Mouse (Mus musculus): ENCODE measurements around the gene Mfng. TPM values are rescaled to one million over a fixed set of nuclear protein-coding genes. Genes with fewer than 3 reads are reported as not detected.

The Mfng gene
- polyA plus RNA-seq, 1 experiment from 2014 or later = 34.9 TPM

DNA sequence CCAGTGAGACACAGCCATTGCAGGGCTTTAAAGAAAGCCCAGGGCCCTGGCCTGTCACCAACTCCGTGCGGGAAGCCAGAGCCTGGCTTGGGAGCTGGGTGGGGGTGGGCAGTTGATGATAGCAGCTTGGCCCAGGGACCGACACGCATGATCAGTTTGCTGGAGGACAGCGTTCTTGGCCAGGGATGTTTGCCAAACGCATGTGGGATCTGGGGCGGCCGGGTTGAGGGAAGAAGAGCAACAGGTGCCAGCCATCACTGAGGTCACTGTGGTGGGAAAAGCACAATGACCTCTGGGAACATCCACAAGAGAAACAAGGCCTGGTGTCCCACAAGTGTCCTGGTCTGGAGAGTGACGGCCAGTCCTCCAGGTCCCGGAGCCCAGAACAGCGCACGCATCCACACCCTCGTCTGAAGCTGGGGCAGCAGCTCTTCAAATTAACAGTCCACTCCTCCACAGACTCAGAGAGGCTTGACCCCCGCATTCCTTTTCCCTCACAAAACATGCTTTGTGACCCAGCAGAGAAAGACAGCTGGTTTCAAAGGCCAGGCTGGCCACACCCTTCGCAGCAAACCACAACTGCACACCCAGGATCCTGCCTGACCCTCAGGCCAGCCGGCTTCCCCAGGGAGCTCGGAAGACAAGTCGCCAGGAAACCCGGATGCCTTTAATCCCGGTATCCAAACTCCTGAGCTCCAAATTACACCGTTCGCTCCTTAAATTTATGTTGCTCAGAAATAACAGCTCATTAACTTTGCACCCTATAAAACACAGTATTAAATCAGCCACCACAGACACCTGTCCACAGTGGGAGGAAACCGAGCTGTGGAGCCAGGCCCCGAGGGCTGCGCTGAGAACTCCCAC is 23.2 kb upstream of the Mfng start:
- H3K27ac ChIP-seq (ENCODE audit: low read depth, low read length) = no peak overlapping the region
- peaks cover 5% of the 10 kb centered on the region; the same call in 1 of the 2 replicates for H3K4me1 ChIP-seq (ENCODE audit: control insufficient read depth, insufficient read depth, low read length)
- H3K27me3 ChIP-seq (ENCODE audit: control insufficient read depth, insufficient read depth, low read length) = peaks cover 2% of the 10 kb centered on the region
- no peak overlapping the region for H3K4me3 ChIP-seq (ENCODE audit: low read depth, low read length)
- H3K4me2 ChIP-seq (ENCODE audit: low read depth) = no peak overlapping the region
- DNase-seq (ENCODE audit: low spot score) = no peak
- H3K9ac ChIP-seq (ENCODE audit: low read length) = no peak overlapping the region
- no peaks in the 10 kb centered on the region for H3K36me3 ChIP-seq (ENCODE audit: control insufficient read depth, insufficient read depth, low read length)
- WGBS = 42% methylated on average over 25 of the region's 25 CpGs
- no peaks in the 10 kb centered on the region for H3K9me3 ChIP-seq (ENCODE audit: control insufficient read depth, low read length)
- ATAC-seq (ENCODE audit: insufficient read depth, low FRiP score, low TSS enrichment) = no peak

DNA sequence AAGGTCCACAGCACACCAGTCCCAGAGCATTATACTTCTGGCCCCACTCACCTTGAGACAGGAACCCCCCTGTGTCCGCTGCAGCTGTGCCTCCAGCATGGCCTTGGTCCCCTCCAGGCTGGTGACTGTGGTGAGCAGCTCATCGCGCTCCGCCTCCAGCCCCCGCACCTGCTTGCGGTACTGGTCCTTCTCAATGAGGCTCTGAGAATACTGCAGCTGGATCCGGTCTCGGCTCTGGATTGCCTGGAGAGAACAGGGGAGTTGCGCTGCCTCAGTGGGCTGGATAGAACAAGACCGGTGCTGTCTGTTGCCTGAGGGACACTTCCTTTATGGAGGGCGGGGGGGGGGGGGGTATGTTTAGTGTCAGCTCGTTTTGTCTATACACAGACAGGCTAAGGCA is 17.7 kb upstream of the Mfng start:
- Histone ChIP-seq H3K4me1 (ENCODE audit: control insufficient read depth, insufficient read depth, low read length) (no peaks in the 10 kb centered on the region), H3K4me3 (ENCODE audit: low read depth, low read length) (no peak overlapping the region), H3K27ac (ENCODE audit: low read depth, low read length) (no peak overlapping the region), H3K4me2 (ENCODE audit: low read depth) (no peak overlapping the region), H3K9me3 (ENCODE audit: control insufficient read depth, low read length) (no peaks in the 10 kb centered on the region), H3K36me3 (ENCODE audit: control insufficient read depth, insufficient read depth, low read length) (no peaks in the 10 kb centered on the region), H3K27me3 (ENCODE audit: control insufficient read depth, insufficient read depth, low read length) (no peaks in the 10 kb centered on the region), H3K9ac (ENCODE audit: low read length) (no peak overlapping the region)
- no peak for DNase-seq (ENCODE audit: low spot score)
- ATAC-seq (ENCODE audit: insufficient read depth, low FRiP score, low TSS enrichment) = no peak
- 83% methylated on average over 12 of the region's 12 CpGs for WGBS

DNA sequence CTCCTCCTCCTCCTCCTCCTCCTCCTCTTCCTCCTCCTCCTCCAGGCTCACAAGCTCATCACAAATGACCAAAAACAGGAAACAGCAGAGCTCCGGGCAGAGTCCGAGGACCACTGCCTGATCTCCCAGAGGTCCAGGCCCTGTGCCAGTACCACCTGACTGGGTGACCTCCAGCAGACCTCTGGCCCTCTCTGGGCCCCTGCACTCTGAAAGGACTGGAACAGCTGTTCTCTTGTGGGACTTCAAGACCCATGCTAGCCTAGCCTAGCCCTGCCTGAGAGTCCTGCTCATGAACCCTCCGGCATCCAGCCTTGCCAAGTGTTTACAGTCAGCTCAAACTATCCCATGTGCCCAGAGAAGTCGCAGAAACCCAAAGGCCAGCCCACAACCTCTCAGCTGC is 17.2 kb upstream of the Mfng start:
- WGBS = 63% methylated on average over 4 of the region's 4 CpGs
- H3K27me3 ChIP-seq (ENCODE audit: control insufficient read depth, insufficient read depth, low read length) = no peaks in the 10 kb centered on the region
- H3K9ac ChIP-seq (ENCODE audit: low read length) = no peak overlapping the region
- DNase-seq (ENCODE audit: low spot score) = no peak
- H3K9me3 ChIP-seq (ENCODE audit: control insufficient read depth, low read length) = no peaks in the 10 kb centered on the region
- H3K4me1 ChIP-seq (ENCODE audit: control insufficient read depth, insufficient read depth, low read length) = no peaks in the 10 kb centered on the region
- no peaks in the 10 kb centered on the region for H3K36me3 ChIP-seq (ENCODE audit: control insufficient read depth, insufficient read depth, low read length)
- no peak overlapping the region for H3K4me3 ChIP-seq (ENCODE audit: low read depth, low read length)
- ATAC-seq (ENCODE audit: insufficient read depth, low FRiP score, low TSS enrichment) = no peak
- no peak overlapping the region for H3K4me2 ChIP-seq (ENCODE audit: low read depth)
- H3K27ac ChIP-seq (ENCODE audit: low read depth, low read length) = no peak overlapping the region

- DNase-seq (ENCODE audit: low spot score) (no peak), ATAC-seq (ENCODE audit: insufficient read depth, low FRiP score, low TSS enrichment) (no peak)
- 88% methylated on average over 13 of the region's 13 CpGs for WGBS
- H3K36me3 ChIP-seq (ENCODE audit: control insufficient read depth, insufficient read depth, low read length) = no peaks in the 10 kb centered on the region
- H3K27ac ChIP-seq (ENCODE audit: low read depth, low read length) = no peak overlapping the region
- H3K4me3 ChIP-seq (ENCODE audit: low read depth, low read length) = no peak overlapping the region
- no peaks in the 10 kb centered on the region for H3K4me1 ChIP-seq (ENCODE audit: control insufficient read depth, insufficient read depth, low read length)
- H3K9ac ChIP-seq (ENCODE audit: low read length) = no peak overlapping the region
- no peak overlapping the region for H3K4me2 ChIP-seq (ENCODE audit: low read depth)
- no peaks in the 10 kb centered on the region for H3K27me3 ChIP-seq (ENCODE audit: control insufficient read depth, insufficient read depth, low read length)
- H3K9me3 ChIP-seq (ENCODE audit: control insufficient read depth, low read length) = no peaks in the 10 kb centered on the region
These were observed 16.5 kb upstream of the Mfng start for GRCm38 (mm10) chr15:78789721-78790323.

DNA sequence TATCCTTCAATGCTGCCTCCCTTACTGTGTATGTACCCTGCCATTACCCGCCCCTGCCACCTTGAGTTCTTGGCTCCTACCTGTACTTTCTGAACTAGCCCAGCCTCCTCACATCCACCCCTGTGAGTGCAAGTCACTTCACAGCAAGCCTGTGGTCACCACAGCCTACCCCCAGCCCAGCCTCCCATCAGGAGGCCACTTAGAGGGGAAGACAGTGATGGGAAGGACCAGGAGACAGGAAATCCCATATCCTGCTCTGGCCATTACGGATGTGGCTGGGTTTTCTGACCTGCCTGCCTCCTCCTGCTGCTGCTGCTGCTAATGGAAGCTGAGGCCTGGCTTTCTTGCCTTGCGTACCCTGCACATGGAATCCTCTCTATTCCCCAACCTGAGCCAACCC is 14.8 kb upstream of the Mfng start:
- DNase-seq (ENCODE audit: low spot score) (no peak), ATAC-seq (ENCODE audit: insufficient read depth, low FRiP score, low TSS enrichment) (no peak)
- Histone ChIP-seq H3K4me2 (ENCODE audit: low read depth) (no peak overlapping the region), H3K4me3 (ENCODE audit: low read depth, low read length) (no peak overlapping the region), H3K4me1 (ENCODE audit: control insufficient read depth, insufficient read depth, low read length) (no peaks in the 10 kb centered on the region), H3K9ac (ENCODE audit: low read length) (no peak overlapping the region), H3K27me3 (ENCODE audit: control insufficient read depth, insufficient read depth, low read length) (no peaks in the 10 kb centered on the region), H3K27ac (ENCODE audit: low read depth, low read length) (no peak overlapping the region), H3K36me3 (ENCODE audit: control insufficient read depth, insufficient read depth, low read length) (no peaks in the 10 kb centered on the region), H3K9me3 (ENCODE audit: control insufficient read depth, low read length) (no peaks in the 10 kb centered on the region)
- 72% methylated on average over 3 of the region's 3 CpGs for WGBS

DNA sequence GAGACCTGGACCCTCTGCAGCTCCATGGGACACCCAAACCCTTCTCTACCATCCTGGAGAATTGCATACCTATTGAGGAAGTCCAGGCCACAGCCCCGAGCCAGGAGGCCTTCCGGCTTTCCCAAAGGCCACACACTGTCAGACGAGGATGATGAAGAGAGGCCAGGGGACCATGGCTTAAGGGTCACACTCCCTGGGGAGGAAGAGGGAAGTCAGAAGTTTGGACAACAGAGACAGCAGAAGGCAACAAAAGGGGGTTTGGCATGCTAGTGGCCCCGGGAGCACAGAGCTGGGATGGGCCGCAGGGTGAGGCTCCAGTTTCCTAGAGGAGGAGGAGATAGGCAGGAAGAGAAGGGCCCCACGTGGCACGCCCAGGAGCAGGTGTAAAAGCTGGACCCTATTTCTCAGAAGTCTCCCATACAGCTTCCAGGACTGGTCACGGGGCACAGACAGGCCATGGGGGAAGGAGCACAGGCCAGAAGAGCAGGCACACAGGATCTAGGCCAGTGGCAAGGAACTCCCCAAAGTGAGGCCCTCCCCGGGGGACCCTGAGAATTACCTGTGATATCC is 14.1 kb upstream of the Mfng start:
- Histone ChIP-seq H3K4me2 (ENCODE audit: low read depth) (no peak overlapping the region), H3K4me1 (ENCODE audit: control insufficient read depth, insufficient read depth, low read length) (no peaks in the 10 kb centered on the region), H3K27ac (ENCODE audit: low read depth, low read length) (no peak overlapping the region), H3K9ac (ENCODE audit: low read length) (0 out of 2 replicates have a peak overlapping the region, but pooled peaks have one; percentile 11), H3K4me3 (ENCODE audit: low read depth, low read length) (no peak overlapping the region), H3K27me3 (ENCODE audit: control insufficient read depth, insufficient read depth, low read length) (no peaks in the 10 kb centered on the region), H3K36me3 (ENCODE audit: control insufficient read depth, insufficient read depth, low read length) (no peaks in the 10 kb centered on the region), H3K9me3 (ENCODE audit: control insufficient read depth, low read length) (no peaks in the 10 kb centered on the region)
- ATAC-seq (ENCODE audit: insufficient read depth, low FRiP score, low TSS enrichment) (no peak), DNase-seq (ENCODE audit: low spot score) (no peak)
- WGBS = 61% methylated on average over 9 of the region's 9 CpGs

- DNase-seq (ENCODE audit: low spot score) = no peak
- Histone ChIP-seq H3K4me1 (ENCODE audit: control insufficient read depth, insufficient read depth, low read length) (no peaks in the 10 kb centered on the region), H3K27ac (ENCODE audit: low read depth, low read length) (0 out of 2 replicates have a peak overlapping the region, but pooled peaks have one; percentile 17), H3K9ac (ENCODE audit: low read length) (no peak overlapping the region), H3K4me2 (ENCODE audit: low read depth) (no peak overlapping the region), H3K27me3 (ENCODE audit: control insufficient read depth, insufficient read depth, low read length) (no peaks in the 10 kb centered on the region), H3K36me3 (ENCODE audit: control insufficient read depth, insufficient read depth, low read length) (no peaks in the 10 kb centered on the region), H3K4me3 (ENCODE audit: low read depth, low read length) (no peak overlapping the region), H3K9me3 (ENCODE audit: control insufficient read depth, low read length) (no peaks in the 10 kb centered on the region)
- WGBS = 76% methylated on average over 9 of the region's 9 CpGs
- ATAC-seq (ENCODE audit: insufficient read depth, low FRiP score, low TSS enrichment) = no peak
These were observed 13.1 kb upstream of the Mfng start for GRCm38 (mm10) chr15:78786411-78786818.

DNA sequence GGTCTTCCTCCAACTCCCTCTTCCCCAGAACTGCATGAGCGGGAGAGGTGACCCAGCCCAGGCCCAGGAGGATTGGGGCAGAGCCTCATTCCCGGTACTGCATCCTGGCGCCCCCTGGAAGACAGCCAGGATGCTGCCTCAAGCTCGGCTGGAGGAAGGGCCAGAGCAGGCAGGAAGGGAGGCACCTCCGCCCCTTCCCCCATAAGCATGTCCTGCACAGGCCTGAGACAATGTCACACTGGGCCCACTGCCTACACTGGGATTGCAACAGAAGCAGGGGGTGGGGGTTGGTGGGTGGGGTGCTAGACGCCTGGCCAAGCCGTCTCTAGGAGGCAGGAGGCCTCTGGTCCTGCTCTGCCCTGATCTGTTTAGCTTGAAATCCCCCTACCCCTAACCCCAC is 12.7 kb upstream of the Mfng start:
- Histone ChIP-seq H3K9ac (ENCODE audit: low read length) (no peak overlapping the region), H3K4me2 (ENCODE audit: low read depth) (no peak overlapping the region), H3K27ac (ENCODE audit: low read depth, low read length) (0 out of 2 replicates have a peak overlapping the region, but pooled peaks have one; percentile 14), H3K27me3 (ENCODE audit: control insufficient read depth, insufficient read depth, low read length) (no peaks in the 10 kb centered on the region), H3K4me3 (ENCODE audit: low read depth, low read length) (no peak overlapping the region), H3K9me3 (ENCODE audit: control insufficient read depth, low read length) (no peaks in the 10 kb centered on the region), H3K4me1 (ENCODE audit: control insufficient read depth, insufficient read depth, low read length) (no peaks in the 10 kb centered on the region), H3K36me3 (ENCODE audit: control insufficient read depth, insufficient read depth, low read length) (no peaks in the 10 kb centered on the region)
- ATAC-seq (ENCODE audit: insufficient read depth, low FRiP score, low TSS enrichment) (no peak), DNase-seq (ENCODE audit: low spot score) (no peak)
- 29% methylated on average over 7 of the region's 7 CpGs for WGBS
